In genomic region chr4:129884041-129884930, GRCm38 (mm10) we compare ENCODE assay signal across 8 mouse cellular contexts. TPM values are rescaled to one million over a fixed set of nuclear protein-coding genes. Genes with fewer than 3 reads are reported as not detected.
DNase-seq lines count a peak whose midpoint lies in the region; ATAC-seq lines count a peak whose summit lies in the region.

No protein-coding gene starts in this region.

- 66% methylated on average over 12 of the region's 12 CpGs for WGBS in embryonic facial prominence, embryonic 14.5 days
- WGBS in midbrain, embryonic 16.5 days = 42% methylated on average over 12 of the region's 12 CpGs
- WGBS in intestine, embryonic 15.5 days = 80% methylated on average over 12 of the region's 12 CpGs

- H3K4me2 ChIP-seq in embryonic facial prominence, embryonic 14.5 days (ENCODE audit: low read depth, low read length) = no peak overlapping the region
- H3K4me2 ChIP-seq in midbrain, embryonic 16.5 days (ENCODE audit: low read length) = peak overlapping the region; percentile 39
- H3K4me2 ChIP-seq in intestine, embryonic 15.5 days (replicated peaks) = no peak overlapping the region

- no peaks in the 10 kb centered on the region for H3K27me3 ChIP-seq in embryonic facial prominence, embryonic 14.5 days (replicated peaks; ENCODE audit: control insufficient read depth, insufficient read depth, low read length)
- no peaks in the 10 kb centered on the region for H3K27me3 ChIP-seq in midbrain, embryonic 16.5 days (ENCODE audit: control insufficient read depth, insufficient read depth, low read depth, low read length)
- no peaks in the 10 kb centered on the region for H3K27me3 ChIP-seq in intestine, embryonic 15.5 days (replicated peaks)

- no peaks in the 10 kb centered on the region for H3K36me3 ChIP-seq in embryonic facial prominence, embryonic 14.5 days (ENCODE audit: control insufficient read depth, insufficient read depth, low read length)
- H3K36me3 ChIP-seq in midbrain, embryonic 16.5 days (ENCODE audit: control insufficient read depth, insufficient read depth, low read length) = no peaks in the 10 kb centered on the region
- no peaks in the 10 kb centered on the region for H3K36me3 ChIP-seq in intestine, embryonic 15.5 days

- DNase-seq in spleen, adult 18-20 months = peak; percentile 20 to 42
- DNase-seq in spleen, postnatal 4 days (ENCODE audit: low spot score in 2 of 2) = no peak
- no peak for DNase-seq in embryonic facial prominence, embryonic 14.5 days (ENCODE audit: low spot score)
- peak; percentile 28 to 33 for DNase-seq in layer of hippocampus, postnatal 14 days (ENCODE audit: low spot score in 2 of 2)
- DNase-seq in retina, postnatal 1 day = no peak

- H3K27ac ChIP-seq in embryonic facial prominence, embryonic 14.5 days (replicated peaks; ENCODE audit: low read depth, low read length) = no peak overlapping the region
- peak overlapping the region; percentile 33 for H3K27ac ChIP-seq in midbrain, embryonic 16.5 days (ENCODE audit: low read length)
- H3K27ac ChIP-seq in intestine, embryonic 15.5 days = no peak overlapping the region

- H3K9ac ChIP-seq in embryonic facial prominence, embryonic 14.5 days (ENCODE audit: low read depth, low read length) = peak overlapping the region; percentile 25; the same call in 1 of the 2 replicates
- peak overlapping the region; percentile 27; the same call in 1 of the 2 replicates for H3K9ac ChIP-seq in midbrain, embryonic 16.5 days (ENCODE audit: low read depth, low read length)
- no peak overlapping the region for H3K9ac ChIP-seq in intestine, embryonic 15.5 days

- no peaks in the 10 kb centered on the region for H3K9me3 ChIP-seq in embryonic facial prominence, embryonic 14.5 days (ENCODE audit: control insufficient read depth, low read length)
- no peaks in the 10 kb centered on the region for H3K9me3 ChIP-seq in midbrain, embryonic 16.5 days (replicated peaks; ENCODE audit: control insufficient read depth, low read length, poor library complexity, severe bottlenecking)
- no peaks in the 10 kb centered on the region for H3K9me3 ChIP-seq in intestine, embryonic 15.5 days

- no peak overlapping the region for H3K4me3 ChIP-seq in embryonic facial prominence, embryonic 14.5 days (ENCODE audit: low read depth, low read length)
- no peak overlapping the region for H3K4me3 ChIP-seq in midbrain, embryonic 16.5 days (ENCODE audit: low read depth, low read length)
- H3K4me3 ChIP-seq in intestine, embryonic 15.5 days (replicated peaks) = no peak overlapping the region

- ATAC-seq in embryonic facial prominence, embryonic 14.5 days (ENCODE audit: low read depth) = no peak
- peak; percentile 76; the same call in 1 of the 2 replicates for ATAC-seq in midbrain, embryonic 16.5 days
- ATAC-seq in intestine, embryonic 15.5 days = no peak
- ATAC-seq in cerebellum, adult (ENCODE audit: insufficient number of reproducible peaks, low FRiP score, low TSS enrichment) = no peak

- H3K4me1 ChIP-seq in embryonic facial prominence, embryonic 14.5 days (ENCODE audit: control insufficient read depth, insufficient read depth, low read length) = peaks cover 24% of the 10 kb centered on the region
- peaks cover 19% of the 10 kb centered on the region for H3K4me1 ChIP-seq in midbrain, embryonic 16.5 days (ENCODE audit: control insufficient read depth, insufficient read depth, low read length)
- peaks cover 4% of the 10 kb centered on the region for H3K4me1 ChIP-seq in intestine, embryonic 15.5 days (replicated peaks)

RNA-seq across cellular contexts. Expression of gene Spocd1, which starts 44.8 kb away (rescaled TPM):
- 0.08 TPM in 1 of 2 replicates, not detected in the other for polyA plus RNA-seq in embryonic facial prominence, embryonic 14.5 days (2014; fragmentation: Nextera tagmentation; extraction: Ambion mirVana)
- under 1 TPM; 0.09 to 0.21 TPM for total RNA-seq in layer of hippocampus, postnatal 14 days (2021)
- not detected in 2 replicates for polyA plus RNA-seq in midbrain, embryonic 16.5 days (2015; fragmentation: Nextera tagmentation; extraction: Ambion mirVana)
- polyA plus RNA-seq in intestine, embryonic 15.5 days (2015; fragmentation: Nextera tagmentation; extraction: Ambion mirVana) = 0.09 TPM in 1 of 2 replicates, not detected in the other

Comparison
In these comparisons a context has a peak if more than half of its experiments do, and no peak if none do; other contexts are left out.
1. DNase-seq: peak in spleen, adult 18-20 months (2 of 2) and layer of hippocampus, postnatal 14 days (2 of 2); none in spleen, postnatal 4 days (0 of 2), embryonic facial prominence, embryonic 14.5 days (single experiment) and retina, postnatal 1 day (single experiment).